Mouse (Mus musculus) B cell, adult 2 months (primary cell): ENCODE results near the gene Nlrp4a.
"Not testable (repeated sequence)": the region's sequence is repeated elsewhere in the genome, so short reads cannot be mapped to it uniquely, and the experiment has no call there.

Experiments
- DNase-seq, 2 experiments: peaks; one replicate each; pipeline ENCODE4 v3.0.0; 2022

Nlrp4a gene

GRCm38 (mm10) chr7:26434813-26435212 is at the start of gene Nlrp4a:
Nlrp4a (plus strand) TSS chr7:26435113.
- DNase-seq: no peak

DNA sequence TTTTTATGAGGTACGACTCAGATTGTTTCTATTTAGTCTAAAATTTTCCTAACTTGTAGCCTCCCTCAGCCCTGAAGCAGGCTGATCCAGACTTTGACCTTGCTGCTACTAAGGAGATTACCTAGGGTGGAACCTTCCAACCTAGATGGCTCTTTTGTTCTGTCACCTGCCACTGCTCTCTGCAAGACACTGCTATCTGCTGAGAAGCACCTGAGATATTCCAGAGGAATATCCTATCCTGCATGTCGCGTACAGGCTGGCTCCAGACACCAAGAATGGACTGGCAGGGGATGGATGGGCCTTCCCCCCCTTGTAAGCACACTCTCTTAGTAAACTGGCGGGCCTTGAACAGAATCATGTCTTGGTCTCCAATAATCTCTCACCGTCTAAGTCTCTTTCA is 48.2 kb upstream of the Nlrp4a start:
- DNase-seq: not testable (repeated sequence)

DNA sequence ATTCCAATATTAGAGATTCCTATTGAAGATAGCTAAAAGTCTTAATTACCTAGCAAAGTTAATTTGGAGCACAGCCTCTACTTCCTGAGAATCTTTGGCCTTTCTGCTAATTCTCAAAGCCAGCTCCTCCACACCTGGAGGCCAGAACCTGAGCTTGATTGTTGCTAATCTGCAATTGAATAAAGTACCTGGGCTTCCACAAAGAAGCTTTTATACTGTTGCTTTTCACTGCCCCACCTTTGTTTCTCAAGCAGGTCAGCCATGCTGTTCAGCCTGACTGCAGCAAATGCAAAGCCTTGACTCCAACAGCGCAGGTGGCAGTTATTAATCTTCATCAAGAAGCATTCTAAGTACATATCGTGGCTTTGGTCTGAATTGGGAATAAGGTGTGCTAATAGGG is 43.8 kb upstream of the Nlrp4a start:
- DNase-seq: not testable (repeated sequence)

DNA sequence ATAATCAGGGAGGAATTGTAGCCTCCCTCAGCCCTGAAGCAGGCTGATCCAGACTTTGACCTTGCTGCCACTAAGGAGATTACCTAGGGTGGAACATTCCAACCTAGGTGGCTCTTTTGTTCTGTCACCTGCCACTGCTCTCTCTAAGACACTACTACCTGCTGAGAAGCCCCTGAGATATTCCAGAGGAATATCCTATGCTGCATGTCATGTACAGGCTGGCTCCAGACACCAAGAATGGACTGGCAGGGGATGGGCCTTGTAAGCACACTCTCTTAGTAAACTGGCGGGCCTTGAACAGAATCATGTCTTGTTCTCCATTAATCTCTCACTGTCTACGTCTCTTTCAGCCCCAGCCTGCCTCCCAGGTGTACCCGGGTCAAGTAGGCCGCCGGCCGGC is 43.1 kb upstream of the Nlrp4a start:
- not testable (repeated sequence) for DNase-seq

DNA sequence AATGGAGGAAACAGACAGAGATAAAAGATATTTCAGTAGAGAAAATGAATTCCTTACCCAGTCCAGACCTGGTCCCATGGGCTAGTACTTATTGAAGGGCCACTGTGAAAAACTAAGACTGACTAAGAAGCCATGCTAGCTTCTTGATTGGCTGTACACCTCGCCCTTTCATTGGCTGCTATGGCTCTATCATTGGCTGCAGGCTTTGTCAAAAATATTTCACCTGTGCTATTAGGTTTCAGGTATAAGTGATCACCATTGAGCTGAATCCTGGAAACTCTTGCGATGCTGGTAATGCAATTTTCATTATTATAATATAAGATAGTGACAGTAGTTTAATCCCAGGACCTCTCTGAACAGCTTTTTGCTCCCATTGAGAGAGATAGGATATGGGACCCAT is 31.3 kb upstream of the Nlrp4a start, which contains the start of gene Nlrp9c:
Nlrp9c (minus strand) TSS at position 101 of the 400 bp plus-strand sequence.
- not testable (repeated sequence) for DNase-seq

- DNase-seq: no peak
Observed at GRCm38 (mm10) chr7:26476690-26477089, 41.8 kb downstream of the Nlrp4a start.

DNA sequence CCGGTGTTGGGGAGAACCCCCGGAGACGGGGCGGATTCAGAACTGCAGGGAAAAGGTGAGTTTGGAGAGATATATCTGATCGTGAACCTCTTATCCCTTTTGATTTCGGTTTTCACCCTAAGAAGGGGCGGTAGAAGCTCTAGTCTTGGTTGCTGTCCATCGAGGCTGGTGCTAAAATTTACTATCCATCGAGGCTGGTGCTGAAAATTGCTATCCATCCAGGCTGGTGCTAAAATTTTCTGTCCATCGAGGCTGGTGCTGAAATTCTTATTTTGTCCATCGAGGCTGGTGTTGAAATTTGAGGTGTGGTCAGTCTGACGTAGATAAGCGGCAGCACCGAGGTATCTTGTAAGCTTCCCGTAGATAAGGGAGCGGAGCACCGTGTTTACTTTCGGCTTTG is 54.6 kb downstream of the Nlrp4a start:
- not testable (repeated sequence) for DNase-seq
